Mouse (Mus musculus): ENCODE measurements at regions not wholly inside any gene's neighbourhood (a gene's known extent, or its start where the extent isn't known, plus 50 kb on each side); places are given as distances from the start of the nearest gene placed in this dataset.

DNA sequence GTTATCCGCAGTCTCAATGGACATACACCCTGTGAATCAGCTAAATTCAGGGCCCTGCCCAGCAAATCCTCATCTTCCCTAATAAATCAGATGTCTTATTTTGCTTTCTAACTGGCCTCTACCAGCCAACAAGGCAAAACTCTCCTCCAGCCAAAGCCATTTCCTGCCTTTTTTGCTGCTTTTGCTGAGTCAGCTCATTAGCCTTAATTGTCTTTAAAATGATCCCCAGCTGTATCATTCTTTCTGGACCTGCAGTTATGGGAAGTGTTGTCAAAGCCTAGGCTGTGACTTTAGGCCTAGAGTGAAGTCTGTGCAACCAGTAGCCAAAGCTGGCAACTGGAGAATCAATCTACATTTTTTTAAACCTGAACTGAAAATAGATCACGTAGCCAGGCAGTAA, 81.4 kb downstream of the Mtpn start:
- DNase-seq (ENCODE audit: low read depth, low spot score): no peak

DNA sequence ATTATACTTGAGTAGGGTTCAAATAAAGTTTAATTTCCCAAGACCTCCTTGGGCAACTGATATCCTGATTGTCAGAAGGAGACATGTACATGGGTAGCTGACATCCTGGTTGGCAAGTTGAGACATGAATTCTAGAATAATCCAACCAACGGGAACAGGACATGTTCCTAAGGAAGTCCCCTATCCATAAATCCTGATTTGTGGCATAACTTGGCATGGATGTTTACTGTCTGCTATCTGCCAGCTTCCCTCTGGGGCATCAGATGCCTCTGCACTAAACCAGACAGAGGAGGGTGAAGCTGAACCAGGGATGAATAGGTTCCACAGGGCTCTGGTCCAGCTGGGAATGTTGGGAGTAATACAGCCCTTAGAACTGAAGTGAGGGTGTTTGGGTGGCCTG, 94.7 kb downstream of the Mtpn start:
- DNase-seq (ENCODE audit: low read depth, low spot score): no peak

DNA sequence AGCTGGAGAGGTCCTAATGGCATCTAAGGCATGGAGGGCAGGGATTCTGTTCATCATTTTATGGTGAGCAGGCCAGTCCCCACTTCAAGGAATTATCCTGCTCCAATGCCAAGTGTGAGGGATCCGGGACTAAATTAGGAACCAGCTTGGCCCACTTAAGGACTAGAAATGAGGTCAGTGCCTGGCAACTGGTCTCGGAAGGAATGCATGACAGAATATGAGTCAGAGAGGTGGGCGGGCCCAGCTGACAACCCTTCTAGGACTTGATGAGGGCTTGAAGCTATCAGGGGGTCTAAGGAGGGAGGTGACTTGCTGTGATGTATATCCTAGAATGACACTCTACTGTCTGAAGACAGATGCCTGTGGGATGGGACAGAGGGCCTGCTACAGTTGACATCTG, 100.4 kb upstream of the Fam180a start:
- DNase-seq (ENCODE audit: low read depth, low spot score): no peak

DNA sequence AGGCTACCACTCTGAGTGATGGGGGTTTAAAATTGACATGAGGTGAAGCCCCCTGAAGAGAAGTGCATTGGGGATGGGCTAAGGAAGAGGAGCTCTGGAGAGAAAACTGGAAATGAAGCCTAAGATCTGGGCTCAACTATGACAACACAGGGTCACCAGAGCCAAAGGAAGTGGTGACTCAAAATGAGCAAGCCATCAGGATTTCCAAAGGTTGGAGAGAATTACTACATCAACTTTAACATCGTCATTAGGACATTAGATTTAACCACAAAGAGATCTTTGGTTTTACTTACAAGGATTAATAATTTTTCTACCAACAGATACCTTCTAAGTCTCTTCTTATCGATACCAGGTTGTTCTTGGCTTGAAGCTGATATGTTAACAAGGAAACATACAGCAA, 98.6 kb upstream of the Fam180a start:
- DNase-seq (ENCODE audit: low read depth, low spot score): no peak

DNA sequence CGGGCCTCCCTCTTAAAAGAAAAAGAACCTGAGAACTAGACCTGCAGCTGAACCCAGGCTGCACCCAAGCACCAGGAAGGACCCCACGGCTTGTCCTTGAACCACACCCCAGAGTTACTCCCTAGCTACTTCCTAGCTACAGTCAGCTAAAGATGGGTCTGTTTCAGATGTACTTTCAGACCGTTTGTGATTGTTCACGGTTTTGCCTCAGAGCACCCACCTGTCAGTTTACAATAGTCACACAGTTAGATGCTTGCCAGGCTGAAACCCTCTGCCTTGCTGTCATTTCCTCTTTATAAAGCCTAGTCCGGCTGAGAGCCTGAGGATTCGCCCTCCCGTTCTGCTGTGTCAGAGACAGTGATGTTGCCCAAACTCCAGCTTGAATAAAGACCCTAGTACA, 95.0 kb upstream of the Fam180a start:
- DNase-seq (ENCODE audit: low read depth, low spot score): no peak

DNA sequence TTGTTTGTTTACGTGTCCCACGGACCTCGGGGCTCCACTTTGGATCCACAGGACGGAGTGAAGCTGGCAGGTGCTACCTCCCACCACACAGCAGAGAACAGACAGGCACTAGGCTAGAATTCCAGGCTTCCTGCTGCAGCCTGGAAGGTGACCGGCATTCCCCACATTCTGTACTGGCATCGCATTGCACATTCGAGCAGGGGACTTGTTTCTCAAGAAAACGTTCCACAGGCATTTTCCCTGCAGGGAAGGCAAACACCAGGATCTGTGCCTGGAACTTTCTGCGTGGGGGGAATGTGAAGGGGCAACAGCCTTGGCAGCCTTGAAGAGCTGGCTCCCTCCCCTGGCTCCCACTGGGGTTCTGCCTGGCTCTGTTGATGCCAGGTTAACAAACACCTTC, 79.1 kb upstream of the Fam180a start:
- no peak for DNase-seq (ENCODE audit: low read depth, low spot score)

DNA sequence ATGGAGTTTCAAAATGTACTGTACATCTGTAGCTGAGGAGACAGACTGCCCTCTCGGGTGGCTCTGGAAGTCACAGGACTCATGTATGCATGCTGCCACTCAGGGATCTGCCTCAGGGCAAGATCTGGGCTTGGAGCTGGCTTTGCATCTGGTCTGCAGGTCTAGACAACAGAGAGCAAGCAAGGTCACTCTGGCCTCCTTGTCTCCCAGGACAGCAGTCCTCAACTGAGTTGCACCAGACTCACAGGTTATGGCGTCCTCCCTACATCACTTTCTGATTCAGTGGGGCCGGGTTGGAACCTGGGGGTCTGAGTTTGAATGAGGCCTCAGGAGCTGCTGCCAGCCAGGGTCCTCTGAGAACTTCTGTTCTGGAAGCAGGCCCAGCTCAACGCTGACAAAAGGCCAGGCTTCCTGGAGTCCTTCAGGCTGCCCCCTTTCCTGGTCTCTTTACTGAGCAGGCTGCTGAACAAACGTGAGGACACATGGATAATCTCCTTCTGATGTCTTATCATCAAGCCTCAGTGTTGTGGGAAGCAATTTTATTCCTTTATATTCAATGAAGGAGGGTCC, 77.5 kb upstream of the Fam180a start:
- no peak for DNase-seq (ENCODE audit: low read depth, low spot score)

DNA sequence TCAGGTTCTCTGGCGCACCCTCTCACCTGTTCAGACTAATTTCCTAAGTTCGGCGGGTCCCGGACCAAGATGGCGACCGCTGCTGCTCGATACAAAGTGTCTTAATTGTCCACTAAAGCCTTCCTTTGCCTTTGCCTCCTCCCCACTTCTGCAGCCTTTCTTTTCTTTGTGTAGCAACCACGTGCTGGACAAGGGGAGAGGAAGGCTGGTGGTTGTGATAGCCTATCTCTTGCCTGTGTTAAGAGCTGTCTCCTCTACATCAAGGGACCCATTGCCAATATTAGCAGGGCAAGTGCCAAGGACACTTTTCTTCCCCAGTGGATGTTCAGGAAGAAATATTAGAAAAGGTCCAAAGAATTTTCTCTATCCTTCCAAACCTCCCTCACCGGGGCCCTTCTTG, 69.8 kb upstream of the Fam180a start:
- no peak for DNase-seq (ENCODE audit: low read depth, low spot score)

DNA sequence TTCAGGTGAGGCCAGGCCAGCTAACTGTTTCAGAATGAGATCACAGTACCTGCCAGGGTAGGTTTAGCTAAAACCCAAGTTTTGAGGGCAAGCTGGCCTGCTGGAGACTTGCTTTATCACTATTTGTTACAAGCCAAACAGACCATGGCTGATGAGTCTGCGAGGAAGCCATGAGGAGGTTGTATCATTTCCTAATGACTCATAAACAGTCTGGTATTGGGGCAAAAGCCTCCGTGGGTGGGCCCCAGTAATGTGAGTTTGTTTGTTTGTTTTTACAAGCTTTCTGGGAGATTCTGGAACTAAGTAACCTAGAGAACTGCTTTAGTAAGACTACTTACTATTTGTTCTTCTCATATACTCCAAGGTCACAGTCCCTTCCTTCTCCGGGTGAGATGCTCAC, 62.9 kb upstream of the Fam180a start:
- no peak for DNase-seq (ENCODE audit: low read depth, low spot score)

DNA sequence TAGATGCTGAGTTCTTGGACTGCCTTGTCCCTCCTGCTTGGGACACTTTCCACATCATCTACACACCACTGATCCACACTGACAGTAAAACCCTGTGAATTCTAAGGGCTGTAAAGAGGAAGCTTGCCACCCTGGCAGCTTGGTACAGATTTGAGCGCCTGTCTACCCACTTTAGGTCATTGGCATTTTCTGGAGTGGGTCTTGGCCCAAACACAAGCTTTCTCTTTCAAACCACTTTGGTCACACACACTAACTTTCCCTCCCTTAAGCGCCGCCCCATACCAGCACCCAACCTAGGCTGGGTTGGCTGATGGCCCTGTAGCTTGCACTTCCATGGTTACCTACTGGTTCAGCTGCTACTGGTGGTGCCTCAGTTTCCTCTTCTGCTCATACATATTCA, 55.6 kb upstream of the Fam180a start:
- DNase-seq (ENCODE audit: low read depth, low spot score): no peak

DNA sequence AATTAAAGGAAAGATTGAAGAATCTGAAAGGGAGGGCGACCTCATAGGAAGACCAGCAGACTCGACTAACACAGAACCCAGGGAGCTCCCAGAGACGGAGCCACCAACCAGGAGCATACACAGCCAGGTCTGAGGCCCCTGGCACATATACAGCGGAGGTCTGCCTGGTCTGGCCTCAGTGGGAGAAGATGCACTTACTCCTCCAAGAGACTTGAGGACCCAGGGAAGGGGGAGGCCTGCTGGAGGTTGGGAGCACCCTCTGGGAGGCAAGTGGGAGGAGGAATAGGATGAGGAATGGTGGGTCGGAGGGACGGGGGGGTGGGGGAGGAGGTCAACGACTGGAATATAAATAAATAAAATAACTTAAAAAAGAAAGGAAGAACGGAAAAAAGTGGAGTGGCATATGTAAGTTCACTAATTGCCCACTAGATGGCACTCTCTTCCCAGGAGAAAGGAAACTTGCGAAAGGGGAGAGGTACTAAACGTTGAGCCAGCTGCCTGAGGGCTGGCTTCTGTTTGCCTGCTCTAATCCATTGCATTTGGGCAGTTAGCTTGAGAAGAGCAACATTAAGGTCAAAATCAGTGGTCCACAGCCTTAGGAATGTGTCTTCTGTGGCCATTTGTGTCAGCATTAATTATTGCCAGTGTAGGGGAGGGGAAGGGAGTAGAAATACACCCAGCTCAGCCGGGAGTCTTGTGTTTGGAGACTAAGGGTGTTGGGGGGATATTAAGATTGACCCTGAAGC, 55.0 kb upstream of the Fam180a start:
- DNase-seq (ENCODE audit: low read depth, low spot score): peak; percentile 68

DNA sequence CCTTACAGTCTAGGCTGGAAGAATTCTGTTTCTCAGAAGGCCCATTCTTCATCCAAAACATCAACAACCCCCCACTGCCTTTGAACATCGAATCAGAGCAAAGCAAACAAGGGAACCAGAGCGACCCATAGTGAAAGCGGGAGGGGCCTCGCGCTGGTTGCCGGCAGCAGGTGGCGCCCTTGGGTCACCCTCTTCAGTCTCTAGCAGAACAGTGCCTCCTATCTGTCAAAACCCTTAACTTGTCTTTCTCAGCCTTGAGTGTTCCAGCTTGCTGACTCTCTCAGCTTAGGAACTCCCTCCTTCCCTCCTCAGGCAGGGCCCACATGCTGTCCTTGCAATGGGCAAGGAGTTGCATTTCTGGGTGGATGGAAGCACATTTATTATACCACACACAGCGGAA, 53.9 kb upstream of the Fam180a start:
- peak; percentile 87 for DNase-seq (ENCODE audit: low read depth, low spot score)

DNA sequence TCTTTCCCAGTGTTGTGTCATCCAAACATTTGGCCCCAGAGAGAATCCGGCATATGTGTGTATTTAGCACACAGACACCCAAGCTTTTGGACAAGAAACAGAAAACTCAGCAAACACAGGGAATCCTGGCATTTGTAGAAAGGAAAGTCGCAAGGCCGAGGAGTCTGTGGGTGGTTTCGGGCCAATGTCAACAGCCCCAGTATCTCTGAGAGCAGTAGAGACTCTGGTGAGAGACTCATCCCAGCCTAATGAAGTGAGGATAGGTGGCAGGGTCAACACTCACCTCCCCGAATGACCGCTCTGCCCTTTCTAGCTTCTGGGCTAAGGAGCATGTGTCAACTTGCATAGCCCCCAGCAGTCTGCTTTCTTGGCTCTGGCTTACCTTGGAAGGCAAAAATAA, 52.9 kb upstream of the Fam180a start:
- no peak for DNase-seq (ENCODE audit: low read depth, low spot score)

DNA sequence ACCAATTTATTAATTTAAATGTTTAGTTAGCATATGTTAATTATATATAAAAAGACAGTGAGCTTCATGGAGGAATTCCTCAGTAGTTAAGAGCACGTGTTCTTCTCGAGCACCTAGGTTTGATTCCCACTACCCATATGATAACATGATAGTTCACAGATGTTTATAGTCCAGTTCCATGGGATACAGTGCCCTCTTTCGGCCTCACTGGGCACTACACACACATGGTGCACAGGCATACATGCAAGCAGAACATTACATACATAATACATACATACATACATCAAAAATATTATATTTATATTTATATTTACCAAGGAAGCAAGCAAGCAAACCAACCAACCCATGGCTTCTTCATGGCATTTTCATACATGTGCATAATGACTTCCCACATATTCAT, 51.6 kb upstream of the Fam180a start:
- no peak for DNase-seq (ENCODE audit: low read depth, low spot score)

DNA sequence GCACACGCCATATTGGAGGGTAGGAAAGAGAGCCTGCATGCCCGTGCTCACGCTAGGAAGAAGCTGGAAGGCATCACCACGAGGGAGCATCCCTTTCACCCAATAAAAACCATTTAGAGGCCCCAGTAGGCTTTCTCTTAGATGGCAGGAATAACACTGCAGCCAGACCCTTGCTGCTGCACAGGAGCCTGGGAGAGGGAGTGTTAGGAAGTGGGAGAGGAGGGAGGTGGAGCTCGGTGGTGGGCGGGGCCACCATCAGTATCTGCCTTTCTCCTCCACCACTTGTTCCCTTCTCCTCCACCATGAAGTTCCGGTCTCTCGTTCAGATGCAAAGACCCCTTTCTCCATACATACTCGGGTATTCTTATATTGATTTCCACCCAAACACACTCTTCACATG, 50.6 kb upstream of the Fam180a start:
- DNase-seq (ENCODE audit: low read depth, low spot score): no peak
